Mouse (Mus musculus): ENCODE data around the gene Pcdh17. TPM values are rescaled to one million over a fixed set of nuclear protein-coding genes. Genes with fewer than 3 reads are reported as not detected.

Gene Pcdh17
- 1 to 10 TPM; 3.8 to 7.7 (median 4.9) TPM for total RNA-seq (2022)

GRCm38 (mm10) chr14:84443288-84443686 is at the start of gene Pcdh17:
Pcdh17 (plus strand) TSS chr14:84443563.
- DNase-seq = peak; percentile 87

GRCm38 (mm10) chr14:84397137-84397536 is 46.2 kb upstream of the Pcdh17 start:
- DNase-seq = no peak

GRCm38 (mm10) chr14:84424736-84425135 is 18.6 kb upstream of the Pcdh17 start:
- DNase-seq = no peak

GRCm38 (mm10) chr14:84426616-84427015 is 16.7 kb upstream of the Pcdh17 start:
- DNase-seq = no peak

- DNase-seq = no peak
Measured at GRCm38 (mm10) chr14:84438066-84438770, 5.1 kb upstream of the Pcdh17 start.

GRCm38 (mm10) chr14:84440903-84441302 is 2.5 kb upstream of the Pcdh17 start:
- DNase-seq = no peak

- no peak for DNase-seq
Measured at GRCm38 (mm10) chr14:84442528-84443287, 655 bp upstream of the Pcdh17 start.

GRCm38 (mm10) chr14:84443761-84444160 is 398 bp downstream of the Pcdh17 start:
- DNase-seq = no peak

- DNase-seq = no peak
Measured at GRCm38 (mm10) chr14:84444276-84444662, 906 bp downstream of the Pcdh17 start.

- DNase-seq = no peak
Measured at GRCm38 (mm10) chr14:84444663-84445502, 1.5 kb downstream of the Pcdh17 start.

GRCm38 (mm10) chr14:84445503-84446410 is 2.4 kb downstream of the Pcdh17 start:
- DNase-seq = peak; percentile 3

- no peak for DNase-seq
Measured at GRCm38 (mm10) chr14:84446411-84446915, 3.1 kb downstream of the Pcdh17 start.

- peak; percentile 18 for DNase-seq
Measured at GRCm38 (mm10) chr14:84446941-84447641, 3.7 kb downstream of the Pcdh17 start.

- no peak for DNase-seq
Measured at GRCm38 (mm10) chr14:84447661-84448380, 4.5 kb downstream of the Pcdh17 start.

- no peak for DNase-seq
Measured at GRCm38 (mm10) chr14:84448381-84448771, 5.0 kb downstream of the Pcdh17 start.

- DNase-seq = no peak
Measured at GRCm38 (mm10) chr14:84454074-84454845, 10.9 kb downstream of the Pcdh17 start.

GRCm38 (mm10) chr14:84475491-84475890 is 32.1 kb downstream of the Pcdh17 start:
- DNase-seq = no peak

- no peak for DNase-seq
Measured at GRCm38 (mm10) chr14:84476336-84476735, 33.0 kb downstream of the Pcdh17 start.

- DNase-seq = no peak
Measured at GRCm38 (mm10) chr14:84476906-84477305, 33.5 kb downstream of the Pcdh17 start.

All from adrenal gland, adult 8-10 months (tissue).